Mouse (Mus musculus) brown adipose tissue, adult 24 weeks (tissue): ENCODE data around the gene Igf2bp3. TPM values are rescaled to one million over a fixed set of nuclear protein-coding genes. Genes with fewer than 3 reads are reported as not detected.

Source experiments
- H3K27ac ChIP-seq: fragments of 200-500 bp; replicated peaks from 2 replicates; pipeline ENCODE4 v1.5.1; 2012; ENCODE audit warnings: low read depth, mild to moderate bottlenecking, low read length
- H3K4me1 ChIP-seq: fragments of 200-500 bp; 2 replicates; pipeline ENCODE4 v1.6.1; 2012; ENCODE audit warnings: low read length, mixed read lengths; ENCODE audit not compliant: control insufficient read depth, insufficient read depth, insufficient read length
- H3K4me3 ChIP-seq: fragments of 200-500 bp; 2 replicates; pipeline ENCODE4 v1.5.1; 2012; ENCODE audit warnings: low read depth, mild to moderate bottlenecking, low read length, moderate library complexity; ENCODE audit not compliant: insufficient read depth
- polyA plus RNA-seq: library from polyadenylated mRNA; stranded (reverse); fragments of >200 nt; gene quantifications from 2 replicates; pipeline ENCODE4 v1.2.4, GENCODE M21; 2012; ENCODE audit not compliant: missing spikeins, insufficient read depth, insufficient read length

Gene Igf2bp3
- polyA plus RNA-seq, 1 experiment = not detected

- H3K27ac ChIP-seq = no peak overlapping the region
- no peak overlapping the region for H3K4me3 ChIP-seq
- no peaks in the 10 kb centered on the region for H3K4me1 ChIP-seq
Observed at GRCm38 (mm10) chr6:49171216-49171615, 43.5 kb downstream of the Igf2bp3 start.

- H3K4me3 ChIP-seq = no peak overlapping the region
- H3K4me1 ChIP-seq = no peaks in the 10 kb centered on the region
- H3K27ac ChIP-seq = no peak overlapping the region
Observed at GRCm38 (mm10) chr6:49168648-49169047, 46.1 kb downstream of the Igf2bp3 start.

GRCm38 (mm10) chr6:49167406-49167805 lies 47.4 kb downstream of the Igf2bp3 start:
- H3K27ac ChIP-seq = no peak overlapping the region

GRCm38 (mm10) chr6:49166318-49166717 lies 48.4 kb downstream of the Igf2bp3 start:
- H3K27ac ChIP-seq = no peak overlapping the region
- no peaks in the 10 kb centered on the region for H3K4me1 ChIP-seq
- H3K4me3 ChIP-seq = no peak overlapping the region

More at GRCm38 (mm10) chr6:49167406-49167805, 47.4 kb downstream of the Igf2bp3 start:
- Histone ChIP-seq H3K4me1 (no peaks in the 10 kb centered on the region), H3K4me3 (no peak overlapping the region)

GRCm38 (mm10) chr6:49165855-49166254 lies 48.9 kb downstream of the Igf2bp3 start:
- Histone ChIP-seq H3K27ac (no peak overlapping the region), H3K4me1 (no peaks in the 10 kb centered on the region), H3K4me3 (no peak overlapping the region)

GRCm38 (mm10) chr6:49165101-49165500 lies 49.7 kb downstream of the Igf2bp3 start:
- no peak overlapping the region for H3K4me3 ChIP-seq
- no peak overlapping the region for H3K27ac ChIP-seq
- no peaks in the 10 kb centered on the region for H3K4me1 ChIP-seq

GRCm38 (mm10) chr6:49164701-49165100 lies 50.1 kb downstream of the Igf2bp3 start:
- Histone ChIP-seq H3K27ac (no peak overlapping the region), H3K4me3 (no peak overlapping the region), H3K4me1 (peaks cover 2% of the 10 kb centered on the region; the same call in 1 of the 2 replicates)

GRCm38 (mm10) chr6:49159971-49160370 lies 54.8 kb downstream of the Igf2bp3 start:
- Histone ChIP-seq H3K4me1 (peaks cover 2% of the 10 kb centered on the region; the same call in 1 of the 2 replicates), H3K27ac (no peak overlapping the region), H3K4me3 (no peak overlapping the region)

- no peak overlapping the region for H3K4me3 ChIP-seq
- no peak overlapping the region for H3K27ac ChIP-seq
- H3K4me1 ChIP-seq = peaks cover 2% of the 10 kb centered on the region; the same call in 1 of the 2 replicates
Observed at GRCm38 (mm10) chr6:49156826-49157175, 58.0 kb downstream of the Igf2bp3 start.

- no peak overlapping the region for H3K4me3 ChIP-seq
- no peak overlapping the region for H3K27ac ChIP-seq
- H3K4me1 ChIP-seq = peaks cover 2% of the 10 kb centered on the region; the same call in 1 of the 2 replicates
Observed at GRCm38 (mm10) chr6:49156170-49156825, 58.5 kb downstream of the Igf2bp3 start.

- Histone ChIP-seq H3K4me1 (no peaks in the 10 kb centered on the region), H3K27ac (no peak overlapping the region), H3K4me3 (no peak overlapping the region)
Observed at GRCm38 (mm10) chr6:49151465-49151864, 63.3 kb downstream of the Igf2bp3 start.

GRCm38 (mm10) chr6:49150349-49151229 lies 64.2 kb downstream of the Igf2bp3 start:
- H3K4me3 ChIP-seq = no peak overlapping the region
- H3K27ac ChIP-seq = no peak overlapping the region
- H3K4me1 ChIP-seq = no peaks in the 10 kb centered on the region

GRCm38 (mm10) chr6:49149202-49149930 lies 65.4 kb downstream of the Igf2bp3 start:
- no peaks in the 10 kb centered on the region for H3K4me1 ChIP-seq
- no peak overlapping the region for H3K27ac ChIP-seq
- H3K4me3 ChIP-seq = no peak overlapping the region

GRCm38 (mm10) chr6:49148781-49149180 lies 66.0 kb downstream of the Igf2bp3 start:
- no peak overlapping the region for H3K4me3 ChIP-seq
- no peaks in the 10 kb centered on the region for H3K4me1 ChIP-seq
- no peak overlapping the region for H3K27ac ChIP-seq

GRCm38 (mm10) chr6:49148368-49148767 lies 66.4 kb downstream of the Igf2bp3 start:
- H3K4me1 ChIP-seq = no peaks in the 10 kb centered on the region
- no peak overlapping the region for H3K4me3 ChIP-seq
- H3K27ac ChIP-seq = no peak overlapping the region
